Mouse (Mus musculus): Measurements from ENCODE around the gene Chrd. TPM values are rescaled to one million over a fixed set of nuclear protein-coding genes. Genes with fewer than 3 reads are reported as not detected.

Chrd gene
- total RNA-seq, 1 experiment from 2014 or later, result not detected

Other genes starting within 250 kb of the Chrd start
- gene Eif2b5, start 234.3 kb upstream of the Chrd start, total RNA-seq (2017), result 90.6 and 98.5 TPM in 2 replicates
- gene Dvl3, start 216.1 kb upstream of the Chrd start, total RNA-seq (2017), result 4.6 and 6.9 TPM in 2 replicates
- gene Ap2m1, start 197.6 kb upstream of the Chrd start, total RNA-seq (2017), result 158 and 165 TPM in 2 replicates
- 47.9 and 57.6 TPM in 2 replicates for gene Abcf3, start 184.6 kb upstream of the Chrd start, total RNA-seq (2017)
- gene Vwa5b2, start 143.7 kb upstream of the Chrd start, total RNA-seq (2017), result not detected in 2 replicates
- 6.1 and 12.1 TPM in 2 replicates for gene Eef1akmt4, start 121.5 kb upstream of the Chrd start, total RNA-seq (2017)
- not detected in 2 replicates for gene Gm49333, start 121.5 kb upstream of the Chrd start, total RNA-seq (2017)
- gene Alg3, start 121.4 kb upstream of the Chrd start, total RNA-seq (2017), result 17.0 and 22.6 TPM in 2 replicates
- gene Camk2n2, start 111.8 kb upstream of the Chrd start, total RNA-seq (2017), result not detected in 2 replicates
- 0.29 TPM in 1 of 2 replicates, not detected in the other for gene Ece2, start 103.3 kb upstream of the Chrd start, total RNA-seq (2017)
- gene Psmd2, start 81.5 kb upstream of the Chrd start, total RNA-seq (2017), result 190 and 205 TPM in 2 replicates
- gene Eif4g1, start 64.8 kb upstream of the Chrd start, total RNA-seq (2017), result 305 and 334 TPM in 2 replicates
- gene Fam131a, start 39.9 kb upstream of the Chrd start, total RNA-seq (2017), result not detected in 2 replicates
- 78.5 and 115 TPM in 2 replicates for gene Polr2h, start 15.5 kb upstream of the Chrd start, total RNA-seq (2017)
- 1.9 and 7.3 TPM in 2 replicates for gene Clcn2, start 15.4 kb upstream of the Chrd start, total RNA-seq (2017)
- not detected in 2 replicates for gene Thpo, start 1.4 kb downstream of the Chrd start, total RNA-seq (2017)